8 mouse cellular contexts compared by ENCODE assay signal in genomic region chr2:155991863-155992321, GRCm38 (mm10). TPM values are rescaled to one million over a fixed set of nuclear protein-coding genes. Genes with fewer than 3 reads are reported as not detected.
A peak's percentile ranks its signal among the peaks of the same experiment; 100 is the strongest.
DNase-seq lines count a peak whose midpoint lies in the region; ATAC-seq lines count a peak whose summit lies in the region.

No protein-coding gene starts in this region.

- no peak overlapping the region for H3K4me2 ChIP-seq in hindbrain, embryonic 14.5 days (replicated peaks)
- H3K4me2 ChIP-seq in intestine, embryonic 15.5 days (replicated peaks), result no peak overlapping the region
- H3K4me2 ChIP-seq in liver, embryonic 12.5 days, result peak overlapping the region; percentile 82
- H3K4me2 ChIP-seq in neural tube, embryonic 15.5 days, result no peak overlapping the region

- no peak overlapping the region for H3K27ac ChIP-seq in hindbrain, embryonic 14.5 days
- no peak overlapping the region for H3K27ac ChIP-seq in hindbrain, embryonic 10.5 days
- H3K27ac ChIP-seq in intestine, embryonic 15.5 days, result peak overlapping the region; percentile 58; the same call in 1 of the 2 replicates
- peak overlapping the region; percentile 93 for H3K27ac ChIP-seq in liver, embryonic 12.5 days
- no peak overlapping the region for H3K27ac ChIP-seq in neural tube, embryonic 15.5 days (replicated peaks)

- ATAC-seq in hindbrain, embryonic 14.5 days (ENCODE audit: low FRiP score), result no peak
- peak; percentile 92 for ATAC-seq in intestine, embryonic 15.5 days
- 0 out of 2 replicates have a peak, but pooled peaks have one; percentile 25 for ATAC-seq in liver, embryonic 12.5 days
- ATAC-seq in neural tube, embryonic 15.5 days (ENCODE audit: low FRiP score), result no peak

- WGBS in hindbrain, embryonic 14.5 days, result 87% methylated on average over 14 of the region's 14 CpGs
- 87% methylated on average over 14 of the region's 14 CpGs for WGBS in hindbrain, embryonic 10.5 days
- 80% methylated on average over 14 of the region's 14 CpGs for WGBS in intestine, embryonic 15.5 days
- WGBS in liver, embryonic 12.5 days (ENCODE audit: insufficient replicate concordance), result 84% methylated on average over 14 of the region's 14 CpGs
- 80% methylated on average over 14 of the region's 14 CpGs for WGBS in neural tube, embryonic 15.5 days

- no peak overlapping the region for H3K9ac ChIP-seq in hindbrain, embryonic 14.5 days
- no peak overlapping the region for H3K9ac ChIP-seq in intestine, embryonic 15.5 days
- peak overlapping the region; percentile 78 for H3K9ac ChIP-seq in liver, embryonic 12.5 days
- H3K9ac ChIP-seq in neural tube, embryonic 15.5 days (replicated peaks), result no peak overlapping the region

- H3K36me3 ChIP-seq in hindbrain, embryonic 14.5 days (replicated peaks; ENCODE audit: control insufficient read depth, insufficient read depth), result peaks cover 99% of the 10 kb centered on the region
- peaks cover 100% of the 10 kb centered on the region for H3K36me3 ChIP-seq in hindbrain, embryonic 10.5 days
- peaks cover 66% of the 10 kb centered on the region for H3K36me3 ChIP-seq in intestine, embryonic 15.5 days
- H3K36me3 ChIP-seq in liver, embryonic 12.5 days, result peaks cover 98% of the 10 kb centered on the region
- H3K36me3 ChIP-seq in neural tube, embryonic 15.5 days, result peaks cover 96% of the 10 kb centered on the region

- no peaks in the 10 kb centered on the region for H3K9me3 ChIP-seq in hindbrain, embryonic 14.5 days (ENCODE audit: control insufficient read depth, low read length)
- H3K9me3 ChIP-seq in hindbrain, embryonic 10.5 days, result no peaks in the 10 kb centered on the region
- no peaks in the 10 kb centered on the region for H3K9me3 ChIP-seq in intestine, embryonic 15.5 days
- H3K9me3 ChIP-seq in liver, embryonic 12.5 days (replicated peaks), result no peaks in the 10 kb centered on the region
- H3K9me3 ChIP-seq in neural tube, embryonic 15.5 days (replicated peaks), result no peaks in the 10 kb centered on the region

- H3K4me1 ChIP-seq in hindbrain, embryonic 14.5 days (replicated peaks; ENCODE audit: control insufficient read depth, insufficient read depth, low read length), result no peaks in the 10 kb centered on the region
- H3K4me1 ChIP-seq in hindbrain, embryonic 10.5 days (replicated peaks), result no peaks in the 10 kb centered on the region
- H3K4me1 ChIP-seq in intestine, embryonic 15.5 days (replicated peaks), result no peaks in the 10 kb centered on the region
- H3K4me1 ChIP-seq in liver, embryonic 12.5 days, result peaks cover 87% of the 10 kb centered on the region
- no peaks in the 10 kb centered on the region for H3K4me1 ChIP-seq in neural tube, embryonic 15.5 days

- H3K4me3 ChIP-seq in hindbrain, embryonic 14.5 days (replicated peaks; ENCODE audit: low read length), result no peak overlapping the region
- no peak overlapping the region for H3K4me3 ChIP-seq in hindbrain, embryonic 10.5 days
- no peak overlapping the region for H3K4me3 ChIP-seq in intestine, embryonic 15.5 days (replicated peaks)
- peak overlapping the region; percentile 63 for H3K4me3 ChIP-seq in liver, embryonic 12.5 days
- H3K4me3 ChIP-seq in neural tube, embryonic 15.5 days (replicated peaks), result no peak overlapping the region

- DNase-seq in hindbrain, embryonic 14.5 days (ENCODE audit: low spot score), result peak; percentile 44
- no peak for DNase-seq in hindbrain, embryonic 10.5 days (ENCODE audit: low spot score)
- peak; percentile 97 for DNase-seq in brain, adult 2 months (ENCODE audit: low read depth, low spot score)
- peak; percentile 11 to 15 for DNase-seq in frontal cortex, postnatal 25 days (ENCODE audit: low spot score in 2 of 2)
- peak; percentile 43 to 49 for DNase-seq in right cerebral cortex, postnatal 36 days (ENCODE audit: low spot score in 2 of 2)

- no peaks in the 10 kb centered on the region for H3K27me3 ChIP-seq in hindbrain, embryonic 14.5 days (ENCODE audit: control insufficient read depth, insufficient read depth, low read length)
- no peaks in the 10 kb centered on the region for H3K27me3 ChIP-seq in hindbrain, embryonic 10.5 days (ENCODE audit: insufficient read depth, poor library complexity, severe bottlenecking)
- no peaks in the 10 kb centered on the region for H3K27me3 ChIP-seq in intestine, embryonic 15.5 days (replicated peaks)
- H3K27me3 ChIP-seq in liver, embryonic 12.5 days (replicated peaks), result no peaks in the 10 kb centered on the region
- H3K27me3 ChIP-seq in neural tube, embryonic 15.5 days (replicated peaks), result no peaks in the 10 kb centered on the region

RNA-seq across cellular contexts. Expression of gene 6430550D23Rik, which starts 15.9 kb away (rescaled TPM):
- polyA plus RNA-seq in hindbrain, embryonic 14.5 days (2014; fragmentation: Nextera tagmentation; extraction: Ambion mirVana), result 2.6 and 2.8 TPM in 2 replicates
- 1.2 and 1.5 TPM in 2 replicates for polyA plus RNA-seq in hindbrain, embryonic 10.5 days (2016; fragmentation: Nextera tagmentation; extraction: Ambion mirVana)
- 0.99 and 1.2 TPM in 2 replicates for polyA plus RNA-seq in intestine, embryonic 15.5 days (2015; fragmentation: Nextera tagmentation; extraction: Ambion mirVana)
- polyA plus RNA-seq in liver, embryonic 12.5 days (2016; fragmentation: Nextera tagmentation; extraction: Ambion mirVana), result 1.3 and 1.6 TPM in 2 replicates
- polyA plus RNA-seq in neural tube, embryonic 15.5 days (2015; fragmentation: Nextera tagmentation; extraction: Ambion mirVana), result 1.6 and 2.1 TPM in 2 replicates

RNA-seq across cellular contexts. Expression of gene Ergic3, which starts 16.0 kb away (rescaled TPM):
- polyA plus RNA-seq in hindbrain, embryonic 14.5 days (2014; fragmentation: Nextera tagmentation; extraction: Ambion mirVana), result 459 and 462 TPM in 2 replicates
- 223 and 257 TPM in 2 replicates for polyA plus RNA-seq in hindbrain, embryonic 10.5 days (2016; fragmentation: Nextera tagmentation; extraction: Ambion mirVana)
- polyA plus RNA-seq in intestine, embryonic 15.5 days (2015; fragmentation: Nextera tagmentation; extraction: Ambion mirVana), result 209 and 252 TPM in 2 replicates
- 100 and 104 TPM in 2 replicates for polyA plus RNA-seq in liver, embryonic 12.5 days (2016; fragmentation: Nextera tagmentation; extraction: Ambion mirVana)
- polyA plus RNA-seq in neural tube, embryonic 15.5 days (2015; fragmentation: Nextera tagmentation; extraction: Ambion mirVana), result 395 and 438 TPM in 2 replicates

RNA-seq across cellular contexts. Expression of gene Cep250, which starts 35.6 kb away (rescaled TPM):
- polyA plus RNA-seq in hindbrain, embryonic 14.5 days (2014; fragmentation: Nextera tagmentation; extraction: Ambion mirVana), result 11.9 and 14.2 TPM in 2 replicates
- 21.6 and 27.6 TPM in 2 replicates for polyA plus RNA-seq in hindbrain, embryonic 10.5 days (2016; fragmentation: Nextera tagmentation; extraction: Ambion mirVana)
- 17.0 and 18.1 TPM in 2 replicates for polyA plus RNA-seq in intestine, embryonic 15.5 days (2015; fragmentation: Nextera tagmentation; extraction: Ambion mirVana)
- 20.7 and 21.4 TPM in 2 replicates for polyA plus RNA-seq in liver, embryonic 12.5 days (2016; fragmentation: Nextera tagmentation; extraction: Ambion mirVana)
- 13.4 and 16.7 TPM in 2 replicates for polyA plus RNA-seq in neural tube, embryonic 15.5 days (2015; fragmentation: Nextera tagmentation; extraction: Ambion mirVana)

RNA-seq across cellular contexts. Expression of gene Gdf5, which starts 46.7 kb away (rescaled TPM):
- 2.3 and 3.1 TPM in 2 replicates for polyA plus RNA-seq in hindbrain, embryonic 14.5 days (2014; fragmentation: Nextera tagmentation; extraction: Ambion mirVana)
- polyA plus RNA-seq in hindbrain, embryonic 10.5 days (2016; fragmentation: Nextera tagmentation; extraction: Ambion mirVana), result 0.42 and 1.1 TPM in 2 replicates
- polyA plus RNA-seq in intestine, embryonic 15.5 days (2015; fragmentation: Nextera tagmentation; extraction: Ambion mirVana), result 1.2 TPM in 2 replicates
- polyA plus RNA-seq in liver, embryonic 12.5 days (2016; fragmentation: Nextera tagmentation; extraction: Ambion mirVana), result 0.07 and 0.23 TPM in 2 replicates
- polyA plus RNA-seq in neural tube, embryonic 15.5 days (2015; fragmentation: Nextera tagmentation; extraction: Ambion mirVana), result 0.59 and 1.2 TPM in 2 replicates

RNA-seq across cellular contexts. Expression of gene Gm15557, which starts 51.4 kb away (rescaled TPM):
- not detected in 2 replicates for polyA plus RNA-seq in hindbrain, embryonic 14.5 days (2014; fragmentation: Nextera tagmentation; extraction: Ambion mirVana)
- not detected in 2 replicates for polyA plus RNA-seq in hindbrain, embryonic 10.5 days (2016; fragmentation: Nextera tagmentation; extraction: Ambion mirVana)
- not detected in 2 replicates for polyA plus RNA-seq in intestine, embryonic 15.5 days (2015; fragmentation: Nextera tagmentation; extraction: Ambion mirVana)
- not detected in 2 replicates for polyA plus RNA-seq in liver, embryonic 12.5 days (2016; fragmentation: Nextera tagmentation; extraction: Ambion mirVana)
- not detected in 2 replicates for polyA plus RNA-seq in neural tube, embryonic 15.5 days (2015; fragmentation: Nextera tagmentation; extraction: Ambion mirVana)

Comparison
In these comparisons a context has a peak if more than half of its experiments do, and no peak if none do; other contexts are left out.
1. ATAC-seq: peak in intestine, embryonic 15.5 days (single experiment) and liver, embryonic 12.5 days (single experiment); none in hindbrain, embryonic 14.5 days (single experiment) and neural tube, embryonic 15.5 days (single experiment).
2. H3K27ac ChIP-seq: peak in intestine, embryonic 15.5 days (single experiment) and liver, embryonic 12.5 days (single experiment); none in hindbrain, embryonic 14.5 days (single experiment), hindbrain, embryonic 10.5 days (single experiment) and neural tube, embryonic 15.5 days (single experiment).